Mouse (Mus musculus): Measurements from ENCODE around the gene Tmem167. TPM values are rescaled to one million over a fixed set of nuclear protein-coding genes. Genes with fewer than 3 reads are reported as not detected.
"Not testable (repeated sequence)": the region's sequence is repeated elsewhere in the genome, so short reads cannot be mapped to it uniquely, and the experiment has no call there.

The Tmem167 gene
- polyA plus RNA-seq, 1 experiment from 2014 or later, result 90.2 TPM

DNA sequence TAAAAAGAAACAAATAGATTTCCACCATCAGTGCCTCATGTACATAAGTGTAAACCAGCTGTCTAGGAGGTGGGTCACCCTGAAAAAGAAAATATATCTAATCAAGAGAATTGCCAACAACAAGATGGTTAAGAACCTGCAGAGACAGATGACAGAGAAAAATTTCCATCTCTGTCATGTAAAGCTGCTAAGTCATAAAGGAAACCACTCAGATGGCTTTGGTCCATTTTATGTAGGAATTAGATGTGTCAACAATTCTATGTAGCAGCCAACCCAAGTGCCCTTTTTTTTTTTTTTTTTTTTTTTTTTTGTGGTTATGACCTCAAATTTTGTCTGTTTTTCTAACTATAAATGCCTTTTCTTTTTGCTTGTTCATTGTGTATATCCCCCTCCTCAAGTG is 12.6 kb downstream of the Tmem167 start:
- Histone ChIP-seq H3K27me3 (replicated peaks; ENCODE audit: control insufficient read depth, insufficient read depth, low read length) (no peaks in the 10 kb centered on the region), H3K4me1 (replicated peaks; ENCODE audit: control insufficient read depth, insufficient read depth, low read length) (no peaks in the 10 kb centered on the region), H3K4me2 (replicated peaks; ENCODE audit: low read depth) (no peak overlapping the region), H3K9ac (ENCODE audit: low read depth, low read length) (no peak overlapping the region), H3K9me3 (ENCODE audit: control insufficient read depth) (no peaks in the 10 kb centered on the region), H3K4me3 (ENCODE audit: low read depth, low read length) (no peak overlapping the region), H3K27ac (ENCODE audit: low read depth, low read length) (no peak overlapping the region), H3K36me3 (ENCODE audit: control insufficient read depth, insufficient read depth) (peaks cover 48% of the 10 kb centered on the region)
- no peak for ATAC-seq
- no peak for TF ChIP-seq CTCF (IDR thresholded peaks at IDR 0.05; ENCODE audit: low read depth)

DNA sequence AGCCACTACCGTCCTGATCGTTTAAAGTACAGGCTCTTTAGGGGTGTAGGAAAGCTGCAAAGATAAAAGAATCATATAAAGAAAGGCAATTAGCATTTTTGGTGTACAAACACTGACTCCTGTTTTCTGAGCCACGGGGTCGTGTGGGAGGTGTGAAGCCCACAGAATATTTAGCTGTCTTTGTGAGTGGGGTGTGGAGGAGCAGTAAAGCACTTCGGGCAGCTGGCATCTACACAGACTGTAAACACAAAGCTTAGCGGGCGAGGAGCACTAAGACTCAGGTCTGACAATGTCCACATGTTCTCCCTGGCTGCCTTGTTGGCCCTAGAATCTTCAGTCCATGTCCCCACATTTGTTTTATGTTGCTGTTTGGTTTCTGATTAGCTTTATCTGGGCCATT is 17.2 kb downstream of the Tmem167 start:
- H3K4me3 ChIP-seq (ENCODE audit: low read depth, low read length), result no peak overlapping the region
- WGBS, result 80% methylated on average over 7 of the region's 7 CpGs

DNA sequence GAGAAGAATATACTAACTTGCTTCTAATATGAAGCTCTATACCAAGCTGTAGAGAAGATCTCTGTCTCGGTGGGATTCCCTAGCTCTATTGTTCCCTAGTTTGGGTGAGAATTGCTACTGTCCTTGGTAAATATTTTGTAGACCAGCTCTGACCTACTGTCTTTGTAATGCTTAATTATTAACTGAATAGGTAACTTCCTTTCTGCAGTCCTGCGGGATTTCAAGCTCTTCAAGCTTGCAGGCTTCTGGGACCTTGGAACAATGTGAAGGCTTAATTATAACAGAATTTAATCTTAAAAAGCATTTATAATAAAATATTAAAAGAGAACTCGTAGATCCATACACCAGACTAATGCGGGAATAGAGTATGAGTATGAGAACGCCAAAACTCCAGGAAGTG is 19.8 kb downstream of the Tmem167 start:
- 79% methylated on average over 5 of the region's 5 CpGs for WGBS
- ATAC-seq; H3K9ac ChIP-seq (ENCODE audit: low read depth, low read length): not testable (repeated sequence)

More for the DNA sequence above, 17.2 kb downstream of the Tmem167 start:
- Histone ChIP-seq H3K27me3 (replicated peaks; ENCODE audit: control insufficient read depth, insufficient read depth, low read length) (no peaks in the 10 kb centered on the region), H3K36me3 (ENCODE audit: control insufficient read depth, insufficient read depth) (peaks cover 44% of the 10 kb centered on the region), H3K27ac (ENCODE audit: low read depth, low read length) (no peak overlapping the region), H3K4me1 (replicated peaks; ENCODE audit: control insufficient read depth, insufficient read depth, low read length) (no peaks in the 10 kb centered on the region), H3K4me2 (replicated peaks; ENCODE audit: low read depth) (no peak overlapping the region), H3K9me3 (ENCODE audit: control insufficient read depth) (no peaks in the 10 kb centered on the region), H3K9ac (ENCODE audit: low read depth, low read length) (no peak overlapping the region)
- no peak for ATAC-seq
- no peak for TF ChIP-seq CTCF (IDR thresholded peaks at IDR 0.05; ENCODE audit: low read depth)

DNA sequence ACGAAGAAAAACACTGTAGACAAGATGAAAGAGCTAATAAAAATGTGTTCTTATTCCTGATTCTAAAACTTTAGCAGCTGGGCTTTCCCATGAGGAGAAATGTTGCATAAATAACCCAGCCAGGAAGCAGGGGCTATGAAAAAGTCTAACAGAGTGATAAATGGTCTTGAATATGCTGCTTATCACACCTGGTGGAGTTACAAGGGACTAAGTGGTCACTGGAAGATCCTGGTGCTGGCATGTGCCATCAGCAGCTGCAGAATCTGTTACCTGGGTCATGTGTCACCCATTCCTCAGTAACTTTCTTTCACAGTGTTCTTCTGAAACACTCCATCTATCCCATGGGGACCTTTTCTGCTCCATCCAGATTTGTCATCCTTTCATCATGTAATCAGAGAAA is 22.8 kb downstream of the Tmem167 start:
- ATAC-seq, result no peak
- H3K27ac ChIP-seq (ENCODE audit: low read depth, low read length), result no peak overlapping the region
- WGBS, result 51% methylated on average over 1 of the region's 1 CpGs

More for the DNA sequence above, 19.8 kb downstream of the Tmem167 start:
- H3K9me3 ChIP-seq (ENCODE audit: control insufficient read depth); H3K4me3 ChIP-seq (ENCODE audit: low read depth, low read length); H3K4me1 ChIP-seq (replicated peaks; ENCODE audit: control insufficient read depth, insufficient read depth, low read length); H3K4me2 ChIP-seq (replicated peaks; ENCODE audit: low read depth); H3K27me3 ChIP-seq (replicated peaks; ENCODE audit: control insufficient read depth, insufficient read depth, low read length); H3K27ac ChIP-seq (ENCODE audit: low read depth, low read length): not testable (repeated sequence)
- H3K36me3 ChIP-seq (ENCODE audit: control insufficient read depth, insufficient read depth), result peaks cover 25% of the 10 kb centered on the region

DNA sequence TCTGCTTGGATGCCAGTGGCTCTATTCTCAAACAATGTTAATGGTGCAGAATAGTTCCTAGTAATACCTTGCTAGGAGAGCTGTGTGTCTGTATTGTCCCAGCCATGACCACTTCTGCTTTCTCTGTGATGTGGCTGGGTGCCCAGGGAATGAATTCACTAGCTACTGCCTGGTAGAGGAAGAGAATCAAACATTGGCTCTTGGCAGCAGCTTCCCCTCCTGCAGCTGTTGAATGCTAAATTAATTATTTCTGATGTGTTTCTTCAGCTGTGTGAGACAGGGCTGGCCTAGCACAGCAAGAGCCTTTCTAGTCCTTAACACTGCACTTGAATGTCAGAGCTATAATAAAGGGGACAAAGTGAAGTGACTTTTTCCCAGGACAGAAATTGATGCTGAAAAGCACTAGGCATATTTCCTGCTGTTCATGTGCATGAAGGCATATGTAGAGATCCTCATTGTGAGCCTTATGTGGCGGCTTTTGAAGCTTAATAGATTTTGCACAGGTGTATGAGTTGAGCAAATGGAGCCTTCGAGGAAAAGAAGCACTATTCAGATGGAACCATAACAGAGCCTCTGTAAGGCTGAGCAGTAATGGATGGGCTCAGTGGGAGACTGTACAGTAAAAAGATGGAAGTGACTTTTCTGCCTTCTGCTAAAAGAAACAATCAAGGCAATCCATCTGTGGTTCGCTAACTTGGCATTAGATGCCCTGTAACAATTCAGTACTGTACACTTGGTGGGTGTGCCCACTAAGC is 47.4 kb downstream of the Tmem167 start:
- Histone ChIP-seq H3K9ac (ENCODE audit: low read depth, low read length) (no peak overlapping the region), H3K27ac (ENCODE audit: low read depth, low read length) (no peak overlapping the region), H3K4me1 (replicated peaks; ENCODE audit: control insufficient read depth, insufficient read depth, low read length) (no peaks in the 10 kb centered on the region), H3K27me3 (replicated peaks; ENCODE audit: control insufficient read depth, insufficient read depth, low read length) (no peaks in the 10 kb centered on the region), H3K36me3 (ENCODE audit: control insufficient read depth, insufficient read depth) (no peaks in the 10 kb centered on the region), H3K4me3 (ENCODE audit: low read depth, low read length) (no peak overlapping the region), H3K9me3 (ENCODE audit: control insufficient read depth) (no peaks in the 10 kb centered on the region), H3K4me2 (replicated peaks; ENCODE audit: low read depth) (no peak overlapping the region)
- 80% methylated on average over 3 of the region's 3 CpGs for WGBS
- no peak for TF ChIP-seq CTCF (IDR thresholded peaks at IDR 0.05; ENCODE audit: low read depth)
- ATAC-seq, result no peak

More for the DNA sequence above, 22.8 kb downstream of the Tmem167 start:
- Histone ChIP-seq H3K27me3 (replicated peaks; ENCODE audit: control insufficient read depth, insufficient read depth, low read length) (no peaks in the 10 kb centered on the region), H3K4me1 (replicated peaks; ENCODE audit: control insufficient read depth, insufficient read depth, low read length) (no peaks in the 10 kb centered on the region), H3K9me3 (ENCODE audit: control insufficient read depth) (no peaks in the 10 kb centered on the region), H3K4me2 (replicated peaks; ENCODE audit: low read depth) (no peak overlapping the region), H3K9ac (ENCODE audit: low read depth, low read length) (no peak overlapping the region), H3K36me3 (ENCODE audit: control insufficient read depth, insufficient read depth) (no peaks in the 10 kb centered on the region), H3K4me3 (ENCODE audit: low read depth, low read length) (no peak overlapping the region)
- TF ChIP-seq CTCF (IDR thresholded peaks at IDR 0.05; ENCODE audit: low read depth), result no peak

DNA sequence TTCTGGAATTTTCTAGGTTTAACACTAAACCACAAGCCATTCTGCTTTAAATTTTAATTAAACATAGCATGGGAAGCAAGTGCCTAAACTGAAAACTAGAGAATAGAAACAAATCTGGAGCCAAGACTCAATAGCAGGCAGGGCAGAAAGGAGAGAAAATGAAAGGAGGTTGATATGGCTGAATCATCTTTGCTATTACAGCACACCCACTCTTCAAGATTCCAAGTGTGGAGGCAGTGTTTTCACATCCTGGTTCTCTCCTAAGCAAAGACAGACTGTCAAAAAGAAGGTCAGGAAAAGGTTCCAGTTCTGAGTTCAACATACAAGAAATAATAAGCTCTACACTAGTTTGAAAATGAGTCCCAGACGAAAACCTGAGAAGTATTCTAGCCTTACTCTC is 52.8 kb downstream of the Tmem167 start:
- Histone ChIP-seq H3K9ac (ENCODE audit: low read depth, low read length) (no peak overlapping the region), H3K36me3 (ENCODE audit: control insufficient read depth, insufficient read depth) (no peaks in the 10 kb centered on the region), H3K9me3 (ENCODE audit: control insufficient read depth) (no peaks in the 10 kb centered on the region), H3K27me3 (replicated peaks; ENCODE audit: control insufficient read depth, insufficient read depth, low read length) (no peaks in the 10 kb centered on the region), H3K27ac (ENCODE audit: low read depth, low read length) (no peak overlapping the region), H3K4me1 (replicated peaks; ENCODE audit: control insufficient read depth, insufficient read depth, low read length) (no peaks in the 10 kb centered on the region), H3K4me3 (ENCODE audit: low read depth, low read length) (no peak overlapping the region), H3K4me2 (replicated peaks; ENCODE audit: low read depth) (no peak overlapping the region)
- 93% methylated on average over 1 of the region's 1 CpGs for WGBS
- no peak for TF ChIP-seq CTCF (IDR thresholded peaks at IDR 0.05; ENCODE audit: low read depth)
- ATAC-seq, result no peak
